Mouse (Mus musculus): ENCODE measurements around the gene Dnaic1.

GRCm38 (mm10) chr4:41566123-41566522 lies 3.5 kb upstream of the Dnaic1 start:
- TF ChIP-seq CTCF (IDR thresholded peaks at IDR 0.05; ENCODE audit: low read depth, low read length) (no peak), POLR2A (IDR thresholded peaks at IDR 0.05; ENCODE audit: insufficient read depth, low read length) (no peak), EP300 (IDR thresholded peaks at IDR 0.05; ENCODE audit: insufficient read depth, low read depth, low read length) (no peak)

Data from ES-Bruce4 (cell line).